Mouse (Mus musculus) liver, embryonic 12.5 days (tissue): ENCODE data around the gene Zfp446. TPM values are rescaled to one million over a fixed set of nuclear protein-coding genes. Genes with fewer than 3 reads are reported as not detected.
A peak's percentile ranks its signal among the peaks of the same experiment; 100 is the strongest.
"Not testable (repeated sequence)": the region's sequence is repeated elsewhere in the genome, so short reads cannot be mapped to it uniquely, and the experiment has no call there.

ENCODE experiments used
- ATAC-seq: fragments of 200-750 bp; cut with Nextera tagmentation; 2 replicates; pipeline ENCODE4 v1.8.0; 2017; ENCODE audit warnings: moderate number of reproducible peaks, mild to moderate bottlenecking, moderate library complexity
- H3K27ac ChIP-seq: fragments of 300-500 bp; sonication (generic); 2 replicates; pipeline ENCODE4 v1.5.1; 2016; ENCODE audit warnings: mild to moderate bottlenecking
- H3K27me3 ChIP-seq: fragments of 300-500 bp; sonication (generic); replicated peaks from 2 replicates; pipeline ENCODE4 v1.6.1; 2016; ENCODE audit warnings: mild to moderate bottlenecking, moderate library complexity
- H3K36me3 ChIP-seq: fragments of 300-500 bp; sonication (generic); 2 replicates; pipeline ENCODE4 v1.6.1; 2016; ENCODE audit warnings: mild to moderate bottlenecking, moderate library complexity
- H3K4me1 ChIP-seq: fragments of 300-500 bp; sonication (generic); 2 replicates; pipeline ENCODE4 v1.6.1; 2016
- H3K4me2 ChIP-seq: fragments of 300-500 bp; sonication (generic); 2 replicates; pipeline ENCODE4 v1.6.1; 2016; ENCODE audit warnings: mild to moderate bottlenecking, moderate library complexity
- H3K4me3 ChIP-seq: fragments of 300-500 bp; sonication (generic); 2 replicates; pipeline ENCODE4 v1.5.1; 2016; ENCODE audit warnings: mild to moderate bottlenecking, moderate library complexity
- H3K9ac ChIP-seq: fragments of 300-500 bp; sonication (generic); 2 replicates; pipeline ENCODE4 v1.6.1; 2016; ENCODE audit warnings: mild to moderate bottlenecking, moderate library complexity
- H3K9me3 ChIP-seq: fragments of 300-500 bp; sonication (generic); replicated peaks from 2 replicates; pipeline ENCODE4 v1.6.1; 2016; ENCODE audit warnings: mild to moderate bottlenecking, moderate library complexity
- WGBS: fragments of 180-500 bp; shearing (Covaris S2); methylation state at CpG from one replicate; pipeline ENCODE4 v1.1.7; 2016; ENCODE audit not compliant: insufficient replicate concordance; 5-methylcytosine and 5-hydroxymethylcytosine counted together
- polyA plus RNA-seq: library from polyadenylated mRNA; unstranded; fragments of >200 nt; fragmentation: Nextera tagmentation; extraction: Ambion mirVana; gene quantifications from 2 replicates; pipeline ENCODE4 v1.2.1, GENCODE M21; 2016

The Zfp446 gene
- polyA plus RNA-seq, result 5.4 and 5.7 TPM in 2 replicates

DNA sequence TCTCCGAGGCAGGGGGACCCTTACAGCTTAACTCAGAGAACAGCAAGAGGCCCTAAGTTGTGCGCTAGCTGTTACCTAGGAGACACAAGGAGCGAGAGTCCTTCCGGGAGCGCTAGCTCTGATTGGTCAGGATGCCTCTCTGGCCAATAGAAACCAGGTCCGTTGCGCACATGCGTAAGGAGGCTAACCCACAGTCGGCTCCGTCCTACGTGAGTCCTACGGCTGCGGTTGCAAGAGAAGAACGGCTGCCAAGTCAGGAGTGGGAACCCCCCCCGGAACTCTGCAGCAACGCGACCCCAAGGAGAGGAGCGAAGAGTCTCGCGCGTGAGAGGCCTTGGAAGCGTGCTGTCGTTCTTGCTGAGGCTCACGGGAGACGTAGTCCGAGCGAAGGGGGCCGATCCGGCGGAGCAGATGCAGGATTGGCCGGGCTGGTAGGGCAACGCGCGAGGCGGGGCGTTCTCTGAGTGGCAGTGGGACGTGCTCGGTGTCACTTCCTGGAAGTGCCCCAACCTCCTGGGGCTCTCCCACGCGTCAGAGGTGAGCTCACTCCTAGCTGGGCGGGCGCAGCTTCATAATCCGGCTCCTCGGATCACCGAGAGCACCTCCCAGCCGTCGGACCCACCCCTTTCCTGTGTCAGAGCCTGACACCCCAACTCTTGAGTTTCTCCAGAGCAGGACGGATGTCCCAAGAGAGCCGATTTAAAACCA, at the start of gene Zfp446:
Zfp446 (plus strand) TSS at position 167 of the 708 bp plus-strand sequence.
- peak within 1 kb of the TSS; percentile 80 for H3K4me2 ChIP-seq
- H3K27me3 ChIP-seq, result no peaks in the 10 kb centered on the region
- peak within 1 kb of the TSS; percentile 73 for H3K9ac ChIP-seq
- WGBS, result under 1% methylated on average over 49 of the region's 49 CpGs
- peaks cover 29% of the 10 kb centered on the region for H3K4me1 ChIP-seq
- peak within 1 kb of the TSS; percentile 66 for H3K4me3 ChIP-seq
- peak; percentile 100 for ATAC-seq
- no peaks in the 10 kb centered on the region for H3K9me3 ChIP-seq
- peak within 1 kb of the TSS; percentile 91 for H3K27ac ChIP-seq
- H3K36me3 ChIP-seq, result peaks cover 18% of the 10 kb centered on the region

DNA sequence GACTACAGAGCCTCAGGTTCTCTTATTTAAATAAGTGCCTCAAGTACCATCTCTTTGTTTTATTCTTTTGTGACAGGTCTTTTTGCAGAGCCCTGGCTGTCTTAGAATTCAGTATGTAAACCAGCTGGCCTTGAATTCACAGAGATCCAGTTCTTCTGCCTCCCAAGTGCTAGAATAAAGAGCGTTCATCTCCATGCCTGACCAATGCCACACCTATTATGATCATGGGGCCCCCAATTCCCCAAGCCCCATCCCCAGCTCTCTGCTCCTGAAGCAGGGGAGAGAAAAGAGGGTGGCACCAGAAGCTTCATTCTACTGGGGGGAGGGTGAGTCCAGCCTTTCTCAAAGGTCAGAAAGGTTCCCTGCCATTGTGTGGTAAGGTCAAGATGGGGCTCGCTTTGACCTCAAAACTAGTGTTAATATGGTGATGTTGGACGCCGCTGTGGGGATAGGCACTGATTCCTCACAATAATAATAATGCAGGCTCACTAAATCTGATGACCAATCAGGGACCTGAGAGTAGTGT, 44.0 kb upstream of the Zfp446 start:
- no peak overlapping the region for H3K27ac ChIP-seq
- no peak overlapping the region for H3K4me3 ChIP-seq
- 0 out of 2 replicates have a peak, but pooled peaks cover 4% of the 10 kb centered on the region for H3K9me3 ChIP-seq
- no peak for ATAC-seq
- H3K4me1 ChIP-seq, result peaks cover 8% of the 10 kb centered on the region
- 0 out of 2 replicates have a peak, but pooled peaks cover 4% of the 10 kb centered on the region for H3K36me3 ChIP-seq
- 73% methylated on average over 4 of the region's 4 CpGs for WGBS
- no peak overlapping the region for H3K9ac ChIP-seq
- H3K4me2 ChIP-seq, result no peak overlapping the region
- H3K27me3 ChIP-seq, result peaks cover 12% of the 10 kb centered on the region

DNA sequence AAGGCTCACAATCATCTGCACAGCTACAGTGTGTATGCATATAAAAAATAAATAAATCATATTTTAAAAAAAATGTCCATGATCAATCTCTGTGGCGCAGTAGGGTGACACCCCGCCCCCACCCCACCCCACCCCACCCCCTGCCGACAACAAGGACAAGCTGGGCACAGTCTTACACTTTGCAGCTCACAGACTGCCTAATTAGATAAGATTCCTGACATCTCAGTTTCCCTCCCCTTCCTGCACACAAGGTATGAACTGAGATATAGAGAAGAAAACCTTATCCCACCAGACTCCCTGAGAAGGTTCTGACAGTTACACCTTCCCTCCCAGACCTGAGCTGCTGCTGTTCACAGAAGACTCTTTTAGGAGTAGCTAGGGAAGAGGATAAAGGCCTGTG, 42.8 kb upstream of the Zfp446 start:
- Histone ChIP-seq H3K27ac (no peak overlapping the region), H3K4me2 (no peak overlapping the region), H3K9ac (no peak overlapping the region), H3K9me3 (0 out of 2 replicates have a peak, but pooled peaks cover 4% of the 10 kb centered on the region), H3K4me1 (peaks cover 8% of the 10 kb centered on the region), H3K4me3 (no peak overlapping the region), H3K36me3 (no peaks in the 10 kb centered on the region), H3K27me3 (peaks cover under 1% of the 10 kb centered on the region; the same call in 1 of the 2 replicates)
- WGBS, result 39% methylated on average over 3 of the region's 3 CpGs
- peak; percentile 47 for ATAC-seq

DNA sequence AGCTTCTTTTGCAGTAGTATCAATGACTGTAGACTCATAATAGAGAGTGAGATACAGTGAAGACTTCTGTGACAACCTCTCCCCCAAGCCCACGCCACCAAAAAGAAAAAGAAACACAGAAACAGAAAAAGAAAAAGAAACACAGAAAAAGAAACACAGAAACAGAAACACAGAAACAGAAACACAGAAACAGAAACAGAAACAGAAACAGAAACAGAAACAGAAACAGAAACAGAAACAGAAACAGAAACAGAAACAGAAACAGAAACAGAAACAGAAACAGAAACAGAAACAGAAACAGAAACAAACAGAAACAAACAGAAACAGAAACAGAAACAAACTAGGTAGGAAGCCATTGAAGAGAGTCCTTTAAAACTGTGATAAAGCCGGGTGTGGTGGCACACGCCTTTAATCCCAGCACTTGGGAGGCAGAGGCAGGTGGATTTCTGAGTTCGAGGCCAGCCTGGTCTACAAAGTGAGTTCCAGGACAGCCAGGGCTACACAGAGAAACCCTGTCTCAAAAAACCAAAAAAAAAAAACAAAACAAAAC, 40.3 kb upstream of the Zfp446 start:
- H3K27ac ChIP-seq, H3K9me3 ChIP-seq, H3K4me2 ChIP-seq, H3K27me3 ChIP-seq, ATAC-seq, H3K4me1 ChIP-seq, H3K9ac ChIP-seq, H3K4me3 ChIP-seq, H3K36me3 ChIP-seq: not testable (repeated sequence)
- 76% methylated on average over 4 of the region's 4 CpGs for WGBS

DNA sequence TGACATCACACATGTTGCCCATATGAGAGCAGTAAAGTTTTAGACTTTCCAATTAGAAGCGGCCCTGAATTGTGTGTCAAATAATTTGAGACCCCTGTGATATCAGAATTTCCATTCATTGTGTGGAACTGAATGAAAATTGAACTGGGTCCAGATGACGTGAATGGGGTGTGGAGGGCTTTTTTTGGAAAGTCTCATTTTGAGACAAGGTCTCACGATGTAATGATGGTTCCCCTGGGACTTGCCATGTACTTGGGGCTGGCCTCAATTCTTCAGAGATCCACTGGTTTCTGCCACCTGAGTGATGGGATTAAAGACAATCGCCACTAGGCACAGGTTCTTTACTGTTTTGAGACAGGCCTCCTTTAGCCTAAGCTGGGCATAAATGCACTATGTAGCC, 37.0 kb upstream of the Zfp446 start:
- Histone ChIP-seq H3K9me3 (0 out of 2 replicates have a peak, but pooled peaks cover 4% of the 10 kb centered on the region), H3K36me3 (no peaks in the 10 kb centered on the region), H3K27me3 (no peaks in the 10 kb centered on the region), H3K9ac (no peak overlapping the region), H3K4me1 (no peaks in the 10 kb centered on the region), H3K4me3 (no peak overlapping the region), H3K27ac (no peak overlapping the region), H3K4me2 (no peak overlapping the region)
- no peak for ATAC-seq
- 76% methylated on average over 4 of the region's 4 CpGs for WGBS

DNA sequence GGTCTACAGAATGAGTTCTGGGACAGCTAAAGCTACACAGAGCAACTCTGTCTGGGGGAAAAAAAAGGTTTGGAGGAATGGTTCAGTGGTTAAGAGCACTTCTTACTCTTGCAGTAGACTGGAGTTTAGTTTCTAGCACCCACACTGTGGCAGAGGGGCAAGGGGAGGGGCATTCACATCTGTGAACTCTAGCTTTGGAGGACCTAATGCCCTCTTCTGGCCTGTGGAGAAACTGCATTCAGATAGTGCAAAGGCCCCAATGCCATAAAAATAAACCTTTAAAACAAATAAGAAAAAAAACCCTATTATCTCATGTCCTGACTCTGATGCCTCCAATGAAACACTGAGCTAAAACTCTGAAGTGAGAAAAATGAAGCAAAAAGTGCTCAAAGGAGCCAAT, 34.2 kb upstream of the Zfp446 start:
- Histone ChIP-seq H3K4me1 (peaks cover 2% of the 10 kb centered on the region), H3K27ac (no peak overlapping the region), H3K4me2 (no peak overlapping the region), H3K36me3 (no peaks in the 10 kb centered on the region), H3K27me3 (no peaks in the 10 kb centered on the region), H3K4me3 (no peak overlapping the region), H3K9me3 (no peaks in the 10 kb centered on the region), H3K9ac (no peak overlapping the region)
- ATAC-seq, result 0 out of 2 replicates have a peak, but pooled peaks have one; percentile 38

DNA sequence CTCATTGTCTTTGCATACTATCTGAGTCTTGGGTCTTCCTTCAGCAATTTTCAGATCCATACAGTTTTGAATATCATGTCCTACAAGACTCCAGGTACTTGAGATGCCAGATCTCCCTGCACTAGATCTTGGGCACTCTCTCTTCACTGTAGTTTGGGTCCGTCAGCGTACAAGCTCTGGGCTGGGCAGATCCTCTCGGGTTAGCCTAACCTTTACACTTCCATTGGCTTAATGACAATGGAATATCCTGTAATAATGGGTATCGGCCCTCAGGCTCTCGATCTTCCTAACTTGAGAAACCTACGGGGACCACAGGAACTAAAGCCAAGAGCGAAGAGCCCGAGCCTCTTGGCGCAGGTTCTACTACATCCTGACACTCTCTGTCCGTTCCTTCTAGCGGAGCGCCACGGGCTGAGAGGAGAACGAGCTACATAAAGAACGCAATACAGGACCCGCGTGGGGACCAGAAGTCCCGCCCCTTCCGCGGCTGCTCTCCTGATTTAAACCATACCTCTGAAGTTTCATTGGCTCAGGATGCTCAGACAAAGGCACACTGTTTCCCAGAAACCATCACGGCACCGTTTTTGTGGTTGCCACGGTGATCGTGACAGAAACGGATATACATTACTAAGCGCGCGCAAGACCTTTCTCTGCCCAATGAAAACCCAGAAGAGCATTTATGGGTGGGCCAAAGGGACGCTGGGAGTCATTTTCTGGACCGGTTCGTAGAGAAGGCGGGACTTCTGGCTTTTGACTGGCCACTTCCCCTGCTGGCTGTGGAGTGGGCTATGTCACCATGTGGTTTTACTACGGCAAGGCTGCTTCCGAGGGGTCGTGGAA, 28.4 kb upstream of the Zfp446 start:
- peak overlapping the region; percentile 87 for H3K4me2 ChIP-seq
- peak; percentile 97 for ATAC-seq
- H3K9ac ChIP-seq, result peak overlapping the region; percentile 80
- WGBS, result 10% methylated on average over 35 of the region's 35 CpGs
- no peaks in the 10 kb centered on the region for H3K9me3 ChIP-seq
- no peaks in the 10 kb centered on the region for H3K36me3 ChIP-seq
- H3K4me1 ChIP-seq, result peaks cover 35% of the 10 kb centered on the region
- no peaks in the 10 kb centered on the region for H3K27me3 ChIP-seq
- H3K27ac ChIP-seq, result peak overlapping the region; percentile 82
- H3K4me3 ChIP-seq, result peak overlapping the region; percentile 67

DNA sequence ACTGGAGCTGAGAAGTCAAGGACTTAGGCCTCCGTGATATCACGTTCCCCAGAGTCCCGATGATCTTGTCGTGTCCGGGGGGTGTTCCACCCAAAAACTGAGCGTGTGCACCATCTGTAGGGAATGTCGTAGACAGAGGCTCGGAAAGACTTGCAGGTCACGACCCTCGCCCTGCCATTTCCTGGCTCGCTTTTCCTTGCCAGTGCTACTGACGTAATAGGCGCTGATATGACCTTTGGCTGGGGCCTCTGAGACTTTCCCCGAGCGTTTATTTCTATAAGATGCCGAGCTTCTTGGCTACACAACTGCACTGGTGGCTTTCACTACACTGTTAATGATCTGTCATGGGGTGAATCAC, 27.8 kb upstream of the Zfp446 start:
- peak overlapping the region; percentile 67 for H3K4me3 ChIP-seq
- ATAC-seq, result peak; percentile 58; the same call in 1 of the 2 replicates
- peak overlapping the region; percentile 87 for H3K4me2 ChIP-seq
- H3K9me3 ChIP-seq, result no peaks in the 10 kb centered on the region
- H3K4me1 ChIP-seq, result peaks cover 39% of the 10 kb centered on the region
- H3K9ac ChIP-seq, result peak overlapping the region; percentile 80
- H3K27ac ChIP-seq, result peak overlapping the region; percentile 82
- H3K27me3 ChIP-seq, result no peaks in the 10 kb centered on the region
- H3K36me3 ChIP-seq, result no peaks in the 10 kb centered on the region
- 2% methylated on average over 16 of the region's 16 CpGs for WGBS

DNA sequence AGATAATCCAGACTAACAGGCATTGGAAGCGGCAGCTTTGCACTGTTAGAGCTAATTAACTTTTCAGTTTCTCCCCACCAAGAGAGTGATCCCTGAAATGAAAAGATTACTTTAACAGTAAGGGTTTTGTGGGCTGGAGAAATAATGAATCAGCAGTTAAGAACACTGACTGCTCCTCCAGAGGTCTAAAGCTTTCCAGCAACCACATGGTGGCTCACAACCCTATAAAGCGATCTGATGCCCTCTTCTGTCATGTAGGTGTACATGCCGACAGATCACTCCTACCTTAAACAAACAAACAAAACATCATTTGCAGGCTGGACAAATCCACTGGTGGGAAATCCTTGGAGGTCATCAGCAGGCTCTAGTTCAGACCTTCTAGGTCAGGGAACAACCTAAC, 22.8 kb upstream of the Zfp446 start:
- Histone ChIP-seq H3K9ac (no peak overlapping the region), H3K4me1 (peaks cover 40% of the 10 kb centered on the region), H3K27me3 (no peaks in the 10 kb centered on the region), H3K9me3 (no peaks in the 10 kb centered on the region), H3K36me3 (no peaks in the 10 kb centered on the region), H3K4me3 (no peak overlapping the region), H3K4me2 (no peak overlapping the region), H3K27ac (0 out of 2 replicates have a peak overlapping the region, but pooled peaks have one; percentile 22)
- ATAC-seq, result peak; percentile 48; the same call in 1 of the 2 replicates
- WGBS, result 32% methylated on average over 3 of the region's 3 CpGs

DNA sequence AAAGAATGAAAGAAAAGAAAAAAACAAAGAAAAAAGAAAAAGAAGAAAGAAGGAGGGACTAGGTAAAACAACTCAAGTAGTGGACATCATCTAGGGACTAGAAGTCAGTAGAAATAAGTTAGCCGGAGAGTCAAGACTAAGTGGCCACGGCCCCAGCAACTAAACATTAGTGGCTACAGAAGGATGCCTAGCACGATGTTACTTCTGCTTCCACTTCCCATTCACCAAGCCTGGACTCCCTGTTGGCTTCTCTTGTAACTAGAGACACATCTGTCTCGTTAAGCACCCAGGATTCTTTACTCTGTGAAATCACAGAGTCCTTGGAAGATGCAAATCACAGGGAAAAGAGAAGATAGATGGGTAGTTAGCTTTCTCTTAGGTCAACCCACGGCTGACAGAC, 20.1 kb upstream of the Zfp446 start:
- no peaks in the 10 kb centered on the region for H3K9me3 ChIP-seq
- no peak overlapping the region for H3K9ac ChIP-seq
- peaks cover 31% of the 10 kb centered on the region for H3K4me1 ChIP-seq
- no peak for ATAC-seq
- no peak overlapping the region for H3K27ac ChIP-seq
- no peaks in the 10 kb centered on the region for H3K27me3 ChIP-seq
- H3K4me2 ChIP-seq, result no peak overlapping the region
- WGBS, result 55% methylated on average over 5 of the region's 5 CpGs
- no peaks in the 10 kb centered on the region for H3K36me3 ChIP-seq
- no peak overlapping the region for H3K4me3 ChIP-seq

DNA sequence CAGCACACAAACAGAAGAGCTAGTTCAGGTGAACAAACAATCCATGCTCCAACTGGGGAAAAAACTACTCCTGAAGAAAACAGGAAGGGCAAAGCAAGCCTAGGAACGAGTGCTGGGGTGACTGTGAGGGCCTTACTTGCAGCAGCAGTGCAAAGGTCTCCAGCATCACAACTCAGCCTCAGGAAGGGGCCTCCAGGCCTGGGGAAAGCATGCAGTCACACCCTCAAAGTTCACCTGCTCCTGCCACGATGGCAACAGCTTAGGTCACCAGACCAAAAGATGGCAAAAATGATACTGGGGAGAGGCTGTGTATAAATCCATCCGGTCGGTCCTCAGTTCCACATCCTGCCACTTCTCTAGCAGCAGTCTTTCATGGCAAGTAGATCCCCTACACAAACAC, 18.7 kb upstream of the Zfp446 start:
- Histone ChIP-seq H3K4me1 (peaks cover 34% of the 10 kb centered on the region), H3K27ac (no peak overlapping the region), H3K9ac (no peak overlapping the region), H3K4me3 (no peak overlapping the region), H3K27me3 (no peaks in the 10 kb centered on the region), H3K9me3 (no peaks in the 10 kb centered on the region), H3K4me2 (no peak overlapping the region), H3K36me3 (no peaks in the 10 kb centered on the region)
- 63% methylated on average over 4 of the region's 4 CpGs for WGBS
- no peak for ATAC-seq

DNA sequence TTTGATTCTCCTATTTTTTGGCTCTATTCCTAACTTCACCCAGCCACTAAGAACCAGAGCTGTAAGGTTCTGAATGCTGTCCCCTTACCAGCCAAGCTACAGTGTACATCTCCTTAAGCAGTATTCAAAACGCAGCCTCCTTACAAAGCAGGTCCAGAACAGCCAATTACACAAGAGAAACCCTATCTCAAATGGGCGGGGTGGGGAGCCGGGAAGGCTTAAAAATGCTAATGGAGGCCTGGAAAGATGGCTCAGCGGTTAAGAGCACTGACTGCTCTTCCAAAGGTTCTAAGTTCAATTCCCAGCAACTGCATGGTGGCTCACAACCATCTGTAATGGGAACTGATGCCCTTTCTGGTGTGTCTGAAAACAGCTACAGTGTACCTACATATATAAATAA, 17.9 kb upstream of the Zfp446 start:
- Histone ChIP-seq H3K27me3 (no peaks in the 10 kb centered on the region), H3K4me2 (no peak overlapping the region), H3K4me1 (peaks cover 31% of the 10 kb centered on the region), H3K9ac (no peak overlapping the region), H3K36me3 (no peaks in the 10 kb centered on the region), H3K9me3 (no peaks in the 10 kb centered on the region), H3K4me3 (no peak overlapping the region), H3K27ac (peak overlapping the region; percentile 36; the same call in 1 of the 2 replicates)
- no peak for ATAC-seq
- 33% methylated on average over 4 of the region's 4 CpGs for WGBS
